Mouse (Mus musculus): ENCODE results near the gene Matn4.

DNA sequence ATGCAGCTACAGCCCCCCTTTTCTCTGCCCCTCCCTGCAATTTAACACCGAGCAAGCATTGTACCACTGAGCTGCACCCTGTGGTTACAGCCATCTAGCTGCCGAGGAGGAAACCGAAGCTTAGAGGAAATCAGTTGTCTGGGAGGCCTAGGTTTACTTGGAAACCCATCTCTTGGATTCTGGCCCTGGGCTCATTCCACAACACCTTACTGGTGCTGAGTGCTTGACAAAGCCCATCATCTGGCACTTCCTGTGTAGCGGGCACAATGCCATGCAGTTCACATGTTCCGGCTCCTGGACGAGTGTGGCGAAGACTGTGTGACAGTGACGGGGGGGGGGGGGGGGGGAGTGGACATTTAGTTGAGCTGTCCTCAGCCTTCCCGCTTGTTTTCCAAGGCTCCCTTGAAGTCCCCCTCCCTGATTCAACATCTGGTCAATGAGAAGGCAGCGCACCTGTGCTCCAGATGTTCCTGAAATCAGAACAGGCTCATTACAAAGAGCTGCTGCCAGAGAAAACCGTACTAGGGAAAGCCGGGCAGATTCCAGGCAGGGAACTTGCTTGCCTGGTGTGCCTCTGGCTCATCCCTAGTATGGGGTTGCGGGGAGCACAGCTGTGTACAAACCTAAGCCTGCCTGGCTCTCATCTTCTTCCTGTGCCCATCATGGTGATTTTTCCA lies 47.2 kb upstream of the Matn4 start:
- no peak for TF ChIP-seq CTCF (IDR thresholded peaks at IDR 0.05; ENCODE audit: low read depth)
- TF ChIP-seq EP300 (optimal IDR thresholded peaks at IDR 0.05): no peak

Measured in stomach, postnatal 0 days (tissue).